Mouse (Mus musculus): ENCODE measurements at regions not wholly inside any gene's neighbourhood (a gene's known extent, or its start where the extent isn't known, plus 50 kb on each side); places are given as distances from the start of the nearest gene placed in this dataset.
A peak's percentile ranks its signal among the peaks of the same experiment; 100 is the strongest.

DNA sequence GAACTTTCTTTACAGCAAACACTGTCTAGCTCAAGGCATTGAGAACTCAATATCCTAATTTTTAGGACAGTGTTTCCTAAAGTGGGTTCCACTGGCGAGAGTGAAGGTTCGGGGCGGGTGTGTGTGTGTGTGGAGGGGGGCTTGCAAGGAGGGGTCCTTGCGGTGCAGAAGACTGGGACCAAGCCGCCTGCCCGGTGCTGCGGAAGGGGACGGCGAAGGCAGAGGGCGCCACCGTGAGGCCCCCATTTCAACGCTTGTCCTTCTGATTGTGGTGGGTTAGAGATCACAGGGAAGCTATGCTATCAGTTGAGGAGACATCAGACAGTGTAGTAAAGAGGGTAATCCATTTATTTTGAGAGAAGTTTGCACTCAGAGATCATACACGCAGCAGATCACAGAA, 176.9 kb upstream of the Ap5m1 start:
- H3K9me3 ChIP-seq, result no peaks in the 10 kb centered on the region
- H3K4me3 ChIP-seq, result peak overlapping the region; percentile 29; the same call in 1 of the 2 replicates
- H3K4me1 ChIP-seq (replicated peaks), result no peaks in the 10 kb centered on the region
- peak overlapping the region; percentile 45; the same call in 1 of the 2 replicates for H3K27ac ChIP-seq
- no peaks in the 10 kb centered on the region for H3K36me3 ChIP-seq
- peak; percentile 50 for DNase-seq (ENCODE audit: low spot score)
- peaks cover 13% of the 10 kb centered on the region for H3K27me3 ChIP-seq (ENCODE audit: insufficient read depth, poor library complexity, severe bottlenecking)
- WGBS, result 3% methylated on average over 13 of the region's 13 CpGs

- Histone ChIP-seq H3K27ac (no peak overlapping the region), H3K27me3 (ENCODE audit: insufficient read depth, poor library complexity, severe bottlenecking) (0 out of 2 replicates have a peak, but pooled peaks cover 8% of the 10 kb centered on the region), H3K4me3 (no peak overlapping the region), H3K4me1 (replicated peaks) (0 out of 2 replicates have a peak, but pooled peaks cover 6% of the 10 kb centered on the region), H3K36me3 (no peaks in the 10 kb centered on the region), H3K9me3 (no peaks in the 10 kb centered on the region)
- 65% methylated on average over 6 of the region's 6 CpGs for WGBS
- no peak for DNase-seq (ENCODE audit: low spot score)
Measured at GRCm38 (mm10) chr14:48880041-48880440, 185.9 kb upstream of the Ap5m1 start.

DNA sequence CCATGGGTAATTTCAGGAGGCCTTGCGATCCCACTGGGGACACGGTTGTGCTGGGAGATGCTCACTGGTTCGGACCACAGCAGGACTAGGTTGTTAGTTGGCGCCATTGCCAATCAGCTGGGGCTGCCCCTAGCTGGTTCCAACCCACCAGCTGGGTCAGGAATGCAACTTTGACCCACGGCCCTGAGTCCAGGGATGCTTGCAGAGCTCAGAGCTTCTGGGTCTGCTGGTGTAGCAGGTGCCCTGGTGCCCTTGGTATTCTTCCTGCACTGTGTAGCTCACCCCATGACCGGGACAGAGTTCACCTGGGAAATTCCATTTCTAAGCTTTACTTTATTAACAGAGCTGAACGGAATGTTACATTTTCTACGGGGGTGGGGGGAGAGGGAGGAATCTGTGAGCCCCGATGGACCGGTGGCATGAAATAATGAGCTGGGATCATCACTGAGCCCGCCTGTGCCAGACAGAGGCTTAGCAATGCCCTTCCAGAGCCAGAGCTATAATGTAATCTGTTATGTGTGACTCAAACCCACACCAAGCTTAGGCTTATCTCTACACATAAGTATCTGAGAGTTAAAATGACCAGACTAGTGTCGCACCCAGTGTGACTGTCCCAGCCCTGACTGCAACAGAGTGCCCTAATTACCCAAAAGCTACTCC, 187.8 kb upstream of the Ap5m1 start:
- Histone ChIP-seq H3K27me3 (ENCODE audit: insufficient read depth, poor library complexity, severe bottlenecking) (no peaks in the 10 kb centered on the region), H3K27ac (no peak overlapping the region), H3K4me1 (replicated peaks) (0 out of 2 replicates have a peak, but pooled peaks cover 6% of the 10 kb centered on the region), H3K4me3 (no peak overlapping the region), H3K36me3 (no peaks in the 10 kb centered on the region), H3K9me3 (no peaks in the 10 kb centered on the region)
- no peak for DNase-seq (ENCODE audit: low spot score)
- WGBS, result 85% methylated on average over 12 of the region's 12 CpGs

DNA sequence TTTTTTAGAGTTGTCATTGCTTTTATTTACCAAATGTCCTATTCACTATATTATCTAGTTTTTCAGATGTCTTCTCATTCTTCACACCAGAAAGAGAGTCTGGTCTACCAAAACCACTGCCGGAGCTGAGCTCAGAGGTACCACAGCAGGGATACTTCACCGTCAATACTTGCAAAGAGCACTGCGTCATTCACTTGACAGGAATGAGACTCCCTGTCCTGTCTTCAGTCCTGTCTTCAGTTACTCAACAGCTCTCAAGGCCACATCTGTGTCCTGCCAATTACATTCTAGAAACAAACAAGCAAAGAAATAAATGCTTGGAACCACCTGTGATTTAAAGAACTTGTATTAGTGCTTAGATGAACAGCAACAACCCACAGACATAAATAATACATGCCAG, 194.6 kb upstream of the Ap5m1 start:
- Histone ChIP-seq H3K9me3 (no peaks in the 10 kb centered on the region), H3K4me3 (no peak overlapping the region)
- WGBS, result 76% methylated on average over 3 of the region's 3 CpGs

DNA sequence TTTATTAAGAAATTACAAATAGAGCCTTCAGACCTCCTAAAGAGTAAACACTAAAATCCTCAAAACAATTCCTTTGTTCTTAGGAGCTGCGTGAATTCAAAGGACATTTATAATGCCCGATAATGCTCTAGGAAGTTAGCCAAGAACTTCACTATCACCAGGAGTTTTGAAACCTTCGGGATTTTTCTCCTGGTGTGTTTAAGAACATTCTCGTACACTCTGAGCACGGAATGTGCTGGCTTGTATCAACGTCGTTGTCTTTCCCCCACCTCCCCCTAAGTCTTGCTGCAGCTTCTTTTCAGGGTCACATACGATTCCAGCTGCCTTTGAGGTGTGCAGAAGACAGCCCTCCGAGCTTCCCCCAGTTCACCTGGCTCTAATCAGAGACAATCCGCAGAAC, 195.9 kb upstream of the Ap5m1 start:
- no peaks in the 10 kb centered on the region for H3K4me1 ChIP-seq (replicated peaks)
- WGBS, result 69% methylated on average over 10 of the region's 10 CpGs

More for the DNA sequence above, 194.6 kb upstream of the Ap5m1 start:
- DNase-seq (ENCODE audit: low spot score), result no peak
- Histone ChIP-seq H3K36me3 (no peaks in the 10 kb centered on the region), H3K4me1 (replicated peaks) (no peaks in the 10 kb centered on the region), H3K27ac (no peak overlapping the region), H3K27me3 (ENCODE audit: insufficient read depth, poor library complexity, severe bottlenecking) (no peaks in the 10 kb centered on the region)

DNA sequence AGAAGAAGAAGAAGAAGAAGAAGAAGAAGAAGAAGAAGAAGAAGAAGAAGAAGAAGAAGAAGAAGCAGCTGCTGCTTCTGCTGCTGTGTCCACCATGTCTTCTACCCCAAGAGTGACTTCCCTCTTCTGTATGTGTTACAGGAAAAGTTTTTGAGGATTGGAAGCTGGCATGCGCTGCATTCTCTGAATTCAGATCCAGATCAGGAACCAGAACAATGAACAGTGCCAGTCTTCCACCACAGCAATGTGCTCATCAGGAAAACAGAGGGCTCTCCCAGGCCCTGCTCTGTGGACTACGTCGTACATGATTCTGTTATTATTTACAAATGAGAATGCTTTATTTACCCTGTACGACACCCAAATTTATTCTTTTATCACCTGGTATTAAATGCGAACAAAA, 181.8 kb upstream of the Otx2 start:
- H3K4me1 ChIP-seq (replicated peaks), result peaks cover 26% of the 10 kb centered on the region
- peaks cover 13% of the 10 kb centered on the region for H3K27me3 ChIP-seq (ENCODE audit: insufficient read depth, poor library complexity, severe bottlenecking)
- 91% methylated on average over 5 of the region's 5 CpGs for WGBS
- no peak overlapping the region for H3K4me3 ChIP-seq
- H3K36me3 ChIP-seq, result no peaks in the 10 kb centered on the region
- no peak overlapping the region for H3K27ac ChIP-seq
- no peak for DNase-seq (ENCODE audit: low spot score)
- 0 out of 2 replicates have a peak, but pooled peaks cover 3% of the 10 kb centered on the region for H3K9me3 ChIP-seq

More for the DNA sequence above, 195.9 kb upstream of the Ap5m1 start:
- Histone ChIP-seq H3K36me3 (no peaks in the 10 kb centered on the region), H3K27ac (no peak overlapping the region), H3K9me3 (no peaks in the 10 kb centered on the region), H3K4me3 (no peak overlapping the region), H3K27me3 (ENCODE audit: insufficient read depth, poor library complexity, severe bottlenecking) (no peaks in the 10 kb centered on the region)
- no peak for DNase-seq (ENCODE audit: low spot score)

DNA sequence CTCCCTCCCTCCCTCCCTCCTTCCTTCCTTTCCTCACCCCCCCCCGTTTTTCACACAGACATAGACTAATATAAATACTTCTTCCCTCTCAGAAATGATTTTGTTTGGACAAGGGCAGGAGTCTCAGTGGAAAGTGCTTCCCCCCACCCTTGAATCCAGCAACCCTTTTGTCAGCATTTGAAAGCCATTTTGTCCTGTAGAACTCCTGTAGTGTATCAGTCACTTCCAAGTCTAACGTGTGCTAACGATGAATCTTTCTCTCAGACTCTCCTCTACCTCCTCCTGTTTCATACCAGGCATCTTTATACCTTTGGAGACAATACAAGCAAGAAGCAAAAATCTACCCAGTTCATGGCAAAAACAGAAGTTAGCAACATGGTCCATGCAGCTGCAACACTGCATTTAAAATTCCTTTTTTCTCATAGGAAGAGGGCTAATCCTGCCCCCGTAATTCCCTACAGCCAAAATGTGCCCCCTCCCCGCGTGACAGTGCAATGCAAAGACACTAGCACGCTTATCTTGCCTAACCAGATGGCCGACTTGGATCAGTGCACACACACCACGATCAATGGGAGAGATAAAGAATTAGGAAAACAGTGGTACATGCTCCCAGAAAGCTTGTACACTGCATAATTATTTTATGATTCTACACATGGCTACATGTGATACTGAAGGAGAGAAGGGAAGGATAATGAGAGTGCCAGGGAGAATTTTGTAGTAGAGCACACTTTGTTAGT, 180.7 kb upstream of the Otx2 start:
- Histone ChIP-seq H3K27ac (peak overlapping the region; percentile 72), H3K36me3 (no peaks in the 10 kb centered on the region), H3K4me1 (replicated peaks) (peaks cover 26% of the 10 kb centered on the region), H3K4me3 (no peak overlapping the region), H3K9me3 (0 out of 2 replicates have a peak, but pooled peaks cover 3% of the 10 kb centered on the region), H3K27me3 (ENCODE audit: insufficient read depth, poor library complexity, severe bottlenecking) (peaks cover 13% of the 10 kb centered on the region)
- DNase-seq (ENCODE audit: low spot score), result no peak
- 64% methylated on average over 9 of the region's 9 CpGs for WGBS

DNA sequence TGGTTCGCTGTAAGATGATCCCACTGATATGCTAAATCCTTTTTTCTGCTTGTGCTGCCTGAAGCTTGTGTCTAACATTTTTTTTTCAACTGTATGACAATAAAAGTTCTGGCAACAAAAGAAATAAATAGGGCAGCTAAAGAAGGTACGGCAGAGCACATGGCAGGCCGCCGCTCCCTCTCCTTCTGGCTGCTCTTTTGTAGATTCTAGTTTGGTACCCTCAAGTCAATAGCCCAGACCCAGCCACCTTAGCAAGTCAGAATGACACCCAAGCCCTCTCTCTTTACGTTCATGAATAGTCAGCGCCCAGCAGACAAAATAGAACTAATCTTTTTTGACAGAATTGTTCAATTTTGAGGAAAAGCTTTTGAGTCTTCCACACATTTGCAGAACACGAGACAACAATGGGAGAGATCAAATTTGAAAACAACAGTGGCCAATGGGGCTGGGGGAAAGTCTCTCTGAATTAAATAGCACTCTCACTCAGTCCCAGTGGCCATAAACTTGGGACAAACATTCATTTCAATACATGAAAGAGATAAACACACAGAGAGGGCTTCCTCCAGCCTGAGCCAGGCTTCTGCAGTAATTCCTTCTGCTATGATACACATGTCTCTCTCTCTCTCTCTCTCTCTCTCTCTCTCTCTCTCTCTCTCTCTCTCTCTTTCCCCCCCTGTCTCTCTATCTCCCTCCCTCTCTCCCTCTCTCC, 180.0 kb upstream of the Otx2 start:
- peak; percentile 18 for DNase-seq (ENCODE audit: low spot score)
- no peak overlapping the region for H3K4me3 ChIP-seq
- H3K4me1 ChIP-seq (replicated peaks), result peaks cover 26% of the 10 kb centered on the region
- H3K27me3 ChIP-seq (ENCODE audit: insufficient read depth, poor library complexity, severe bottlenecking), result peaks cover 13% of the 10 kb centered on the region
- H3K36me3 ChIP-seq, result no peaks in the 10 kb centered on the region
- 0 out of 2 replicates have a peak, but pooled peaks cover 3% of the 10 kb centered on the region for H3K9me3 ChIP-seq
- H3K27ac ChIP-seq, result peak overlapping the region; percentile 72
- 25% methylated on average over 7 of the region's 7 CpGs for WGBS

- no peaks in the 10 kb centered on the region for H3K36me3 ChIP-seq
- peak overlapping the region; percentile 42 for H3K4me3 ChIP-seq
- peak; percentile 26 for DNase-seq (ENCODE audit: low spot score)
- peaks cover 13% of the 10 kb centered on the region for H3K27me3 ChIP-seq (ENCODE audit: insufficient read depth, poor library complexity, severe bottlenecking)
- H3K4me1 ChIP-seq (replicated peaks), result peaks cover 26% of the 10 kb centered on the region
- 0 out of 2 replicates have a peak, but pooled peaks cover 3% of the 10 kb centered on the region for H3K9me3 ChIP-seq
- peak overlapping the region; percentile 56 for H3K27ac ChIP-seq
- 11% methylated on average over 15 of the region's 15 CpGs for WGBS
Measured at GRCm38 (mm10) chr14:48852787-48853186, 179.2 kb upstream of the Otx2 start.

DNA sequence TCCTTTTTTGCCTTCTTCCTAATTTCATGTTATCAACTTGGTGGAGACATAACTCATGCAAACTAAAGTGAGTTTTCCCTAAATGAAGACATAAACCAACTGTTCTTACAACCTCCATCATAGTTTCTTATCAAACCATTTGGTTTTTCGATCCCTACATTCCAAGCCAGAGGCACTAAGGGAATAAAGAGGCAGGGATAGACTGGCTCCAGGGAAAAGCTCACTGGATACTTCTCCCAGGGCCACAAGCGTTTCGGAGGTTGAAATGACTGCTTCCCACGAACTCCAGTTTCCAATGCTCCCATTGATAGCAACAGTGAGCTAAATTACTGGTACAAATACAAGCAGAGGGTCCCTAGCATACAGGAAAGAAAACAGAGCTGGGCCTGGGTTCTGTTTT, 178.4 kb upstream of the Otx2 start:
- WGBS, result 56% methylated on average over 4 of the region's 4 CpGs
- no peaks in the 10 kb centered on the region for H3K36me3 ChIP-seq
- peaks cover 13% of the 10 kb centered on the region for H3K27me3 ChIP-seq (ENCODE audit: insufficient read depth, poor library complexity, severe bottlenecking)
- DNase-seq (ENCODE audit: low spot score), result no peak
- H3K4me3 ChIP-seq, result no peak overlapping the region
- H3K4me1 ChIP-seq (replicated peaks), result peaks cover 26% of the 10 kb centered on the region
- H3K27ac ChIP-seq, result no peak overlapping the region
- 0 out of 2 replicates have a peak, but pooled peaks cover 3% of the 10 kb centered on the region for H3K9me3 ChIP-seq

DNA sequence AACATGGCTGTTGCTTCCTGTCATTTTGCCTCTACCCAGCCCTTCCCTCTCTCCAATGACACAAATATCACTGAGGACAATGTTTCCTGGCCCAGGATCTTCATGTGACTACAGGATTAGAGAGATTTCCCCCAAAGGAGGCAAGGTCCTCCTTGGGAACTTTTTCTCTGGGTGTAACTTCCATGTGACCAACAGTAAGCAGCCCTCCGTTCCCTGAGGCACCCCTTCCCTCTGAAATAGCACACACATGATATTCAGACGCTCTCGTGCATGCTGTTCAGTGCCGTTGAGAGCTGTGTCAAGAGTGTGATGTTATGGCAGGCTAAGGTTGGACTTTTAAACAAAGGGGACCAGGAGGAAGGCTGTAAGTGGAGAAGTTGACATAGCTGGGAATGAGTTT, 169.2 kb upstream of the Otx2 start:
- Histone ChIP-seq H3K27me3 (ENCODE audit: insufficient read depth, poor library complexity, severe bottlenecking) (no peaks in the 10 kb centered on the region), H3K9me3 (no peaks in the 10 kb centered on the region), H3K4me1 (replicated peaks) (no peaks in the 10 kb centered on the region), H3K36me3 (no peaks in the 10 kb centered on the region), H3K27ac (no peak overlapping the region), H3K4me3 (no peak overlapping the region)
- 91% methylated on average over 4 of the region's 4 CpGs for WGBS
- no peak for DNase-seq (ENCODE audit: low spot score)

DNA sequence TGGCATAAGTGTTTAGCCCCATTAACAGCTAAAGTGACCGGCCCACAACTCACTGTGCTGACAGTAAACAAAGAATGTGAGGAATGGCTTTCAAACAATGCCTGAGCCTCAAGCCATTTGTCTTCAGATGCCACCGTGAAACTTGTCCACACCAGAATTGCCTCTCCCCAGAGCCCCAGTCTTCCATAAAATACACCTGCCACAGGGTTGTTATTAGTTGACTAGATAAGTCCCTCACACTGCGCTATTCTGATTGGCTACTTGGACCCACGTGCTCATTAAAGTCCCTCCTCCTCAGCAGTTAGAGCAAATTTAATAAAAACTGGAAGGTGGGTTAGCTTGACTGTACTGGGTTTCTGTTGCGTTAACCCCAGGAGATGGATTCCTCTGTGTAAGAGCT, 167.7 kb upstream of the Otx2 start:
- Histone ChIP-seq H3K36me3 (no peaks in the 10 kb centered on the region), H3K27me3 (ENCODE audit: insufficient read depth, poor library complexity, severe bottlenecking) (no peaks in the 10 kb centered on the region), H3K9me3 (no peaks in the 10 kb centered on the region), H3K4me1 (replicated peaks) (peaks cover 8% of the 10 kb centered on the region; the same call in 1 of the 2 replicates), H3K27ac (no peak overlapping the region), H3K4me3 (no peak overlapping the region)
- 63% methylated on average over 5 of the region's 5 CpGs for WGBS
- no peak for DNase-seq (ENCODE audit: low spot score)

- H3K27me3 ChIP-seq (ENCODE audit: insufficient read depth, poor library complexity, severe bottlenecking), result no peaks in the 10 kb centered on the region
- no peak overlapping the region for H3K27ac ChIP-seq
- no peak for DNase-seq (ENCODE audit: low spot score)
- H3K4me3 ChIP-seq, result no peak overlapping the region
- WGBS, result 74% methylated on average over 6 of the region's 6 CpGs
- no peaks in the 10 kb centered on the region for H3K9me3 ChIP-seq
- H3K36me3 ChIP-seq, result no peaks in the 10 kb centered on the region
- H3K4me1 ChIP-seq (replicated peaks), result peaks cover 11% of the 10 kb centered on the region; the same call in 1 of the 2 replicates
Measured at GRCm38 (mm10) chr14:48837181-48837580, 163.6 kb upstream of the Otx2 start.

Data from hindbrain, embryonic 10.5 days (tissue).